Mouse (Mus musculus): Measurements from ENCODE around the gene Atoh8. TPM values are rescaled to one million over a fixed set of nuclear protein-coding genes. Genes with fewer than 3 reads are reported as not detected.

Gene Atoh8
- 10.5 TPM for polyA plus RNA-seq (2014; fragmentation: Illumina TruSeq; extraction: RNeasy Lipid Tissue Mini Kit (QIAGEN cat#74804); ENCODE audit: low read depth, low replicate concordance)

GRCm38 (mm10) chr6:72235098-72235806, at the start of gene Atoh8:
Atoh8 (minus strand) TSS chr6:72235577.

Other genes starting within 250 kb of the Atoh8 start
- 32.0 TPM for gene St3gal5, start 138.0 kb downstream of the Atoh8 start, polyA plus RNA-seq (2014; fragmentation: Illumina TruSeq; extraction: RNeasy Lipid Tissue Mini Kit (QIAGEN cat#74804); ENCODE audit: low read depth, low replicate concordance)
- not detected for gene Sftpb, start 69.0 kb upstream of the Atoh8 start, polyA plus RNA-seq (2014; fragmentation: Illumina TruSeq; extraction: RNeasy Lipid Tissue Mini Kit (QIAGEN cat#74804); ENCODE audit: low read depth, low replicate concordance)
- gene Usp39, start 109.6 kb upstream of the Atoh8 start, polyA plus RNA-seq (2014; fragmentation: Illumina TruSeq; extraction: RNeasy Lipid Tissue Mini Kit (QIAGEN cat#74804); ENCODE audit: low read depth, low replicate concordance), result 55.5 TPM
- gene 0610030E20Rik, start 111.7 kb upstream of the Atoh8 start, polyA plus RNA-seq (2014; fragmentation: Illumina TruSeq; extraction: RNeasy Lipid Tissue Mini Kit (QIAGEN cat#74804); ENCODE audit: low read depth, low replicate concordance), result 28.5 TPM
- not detected for gene Tmem150a, start 119.9 kb upstream of the Atoh8 start, polyA plus RNA-seq (2014; fragmentation: Illumina TruSeq; extraction: RNeasy Lipid Tissue Mini Kit (QIAGEN cat#74804); ENCODE audit: low read depth, low replicate concordance)
- gene Rnf181, start 131.4 kb upstream of the Atoh8 start, polyA plus RNA-seq (2014; fragmentation: Illumina TruSeq; extraction: RNeasy Lipid Tissue Mini Kit (QIAGEN cat#74804); ENCODE audit: low read depth, low replicate concordance), result 223 TPM
- gene Vamp5, start 144.9 kb upstream of the Atoh8 start, polyA plus RNA-seq (2014; fragmentation: Illumina TruSeq; extraction: RNeasy Lipid Tissue Mini Kit (QIAGEN cat#74804); ENCODE audit: low read depth, low replicate concordance), result 3.2 TPM
- gene Vamp8, start 155.1 kb upstream of the Atoh8 start, polyA plus RNA-seq (2014; fragmentation: Illumina TruSeq; extraction: RNeasy Lipid Tissue Mini Kit (QIAGEN cat#74804); ENCODE audit: low read depth, low replicate concordance), result 8.0 TPM
- 2.5 TPM for gene Ggcx, start 178.7 kb upstream of the Atoh8 start, polyA plus RNA-seq (2014; fragmentation: Illumina TruSeq; extraction: RNeasy Lipid Tissue Mini Kit (QIAGEN cat#74804); ENCODE audit: low read depth, low replicate concordance)
- 221 TPM for gene Mat2a, start 204.0 kb upstream of the Atoh8 start, polyA plus RNA-seq (2014; fragmentation: Illumina TruSeq; extraction: RNeasy Lipid Tissue Mini Kit (QIAGEN cat#74804); ENCODE audit: low read depth, low replicate concordance)

All from testis, adult 10 weeks (tissue).